ENCODE assay signal across 10 mouse cellular contexts in the genomic region with DNA sequence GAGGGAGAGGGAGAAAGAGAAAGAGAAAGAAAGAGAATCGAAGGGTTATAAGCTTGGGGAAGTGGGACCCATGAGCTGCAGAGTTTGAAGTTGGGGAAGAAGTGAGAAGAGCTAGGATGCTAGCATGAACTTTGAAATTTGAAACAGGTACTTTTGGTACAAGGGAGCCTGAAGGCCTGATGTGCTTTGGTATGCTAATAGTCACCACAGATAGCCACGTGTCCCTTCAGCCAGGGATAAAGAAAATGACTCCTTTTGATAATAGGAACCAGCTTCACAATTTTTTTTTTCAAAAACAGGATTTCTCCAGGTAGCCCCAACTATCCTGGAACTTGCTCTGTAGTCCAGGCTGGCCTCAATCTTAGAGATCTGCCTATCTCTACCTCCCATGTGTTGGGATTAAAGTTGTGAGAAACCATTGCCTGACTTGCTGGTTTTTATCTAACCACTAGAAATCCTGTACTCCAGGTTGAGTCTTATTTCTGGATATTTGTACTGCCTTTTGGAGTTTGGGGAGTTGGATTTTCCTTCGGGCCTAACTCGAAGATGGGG. TPM values are rescaled to one million over a fixed set of nuclear protein-coding genes. Genes with fewer than 3 reads are reported as not detected.
DNase-seq lines count a peak whose midpoint lies in the region; ATAC-seq and TF ChIP-seq lines count a peak whose summit lies in the region.
"Had no signal": no experiment of that assay in that cellular context is flagged by ENCODE, and none has a peak within 500 bp of the region (broad histone marks: within the 10 kb centered on the region; RNA-seq: fewer than 3 reads in every experiment).

No protein-coding gene starts in this region.

- ATAC-seq in liver, embryonic 14.5 days (ENCODE audit: insufficient read depth) = no peak
- no peak for ATAC-seq in cerebellum, adult (ENCODE audit: insufficient number of reproducible peaks, low FRiP score, low TSS enrichment)

- no peaks in the 10 kb centered on the region; the same call in 1 of the 2 replicates for H3K36me3 ChIP-seq in testis, adult 2 months (ENCODE audit: control insufficient read depth, insufficient read depth, low read length)
- H3K36me3 ChIP-seq in liver, embryonic 14.5 days (replicated peaks; ENCODE audit: control insufficient read depth, insufficient read depth, low read depth) = peaks cover 4% of the 10 kb centered on the region

- TF ChIP-seq EP300 in liver, embryonic 14.5 days (IDR thresholded peaks at IDR 0.05; ENCODE audit: low read depth) = no peak

- no peak for DNase-seq in gastrocnemius, adult 2 months
- DNase-seq in gastrocnemius, postnatal 10 days = no peak
- no peak for DNase-seq in testis, postnatal 14 days (ENCODE audit: low spot score)
- DNase-seq in liver, embryonic 14.5 days (ENCODE audit: low read depth in 3 of 3, low spot score in 3 of 3) = peak in 1 of 3 experiments; percentile 24
- DNase-seq in cerebellum, adult 2 months = no peak
- DNase-seq in adrenal gland, adult 2 months = no peak
- DNase-seq: B cell, adult 2 months; cerebellum, postnatal 25 days had no signal

- TF ChIP-seq POLR2A in testis, adult 2 months (IDR thresholded peaks at IDR 0.05; ENCODE audit: control insufficient read depth, low read depth, low read length) = no peak
- TF ChIP-seq POLR2A in cerebellum, adult 2 months (IDR thresholded peaks at IDR 0.05; ENCODE audit: borderline replicate concordance, insufficient read depth, low read length) = no peak

- H3K4me2 ChIP-seq in liver, embryonic 14.5 days (ENCODE audit: low read depth) = peak overlapping the region; percentile 88

- H3K27ac ChIP-seq in gastrocnemius, adult 2 months = peak overlapping the region; percentile 96
- H3K27ac ChIP-seq in testis, adult 2 months (ENCODE audit: control insufficient read depth, insufficient read depth, low read depth, low read length) = no peak overlapping the region
- peak overlapping the region; percentile 70 for H3K27ac ChIP-seq in liver, embryonic 14.5 days
- H3K27ac ChIP-seq in cerebellum, adult 2 months (ENCODE audit: insufficient read depth, low read length) = no peak overlapping the region; the same call in 1 of the 2 replicates

- H3K9ac ChIP-seq in liver, embryonic 14.5 days (replicated peaks) = peak overlapping the region; percentile 59

- 39% methylated on average over 4 of the region's 4 CpGs for WGBS in liver, embryonic 14.5 days (ENCODE audit: insufficient replicate concordance)
- WGBS in cerebellum, adult 2 months = 78% methylated on average over 4 of the region's 4 CpGs

- intact Hi-C loops in gastrocnemius, adult 2 months (cut with DNase I) = no loop called here

- H3K4me1 ChIP-seq in testis, adult 2 months (ENCODE audit: control insufficient read depth, insufficient read depth, low read length) = peaks cover 16% of the 10 kb centered on the region
- H3K4me1 ChIP-seq in liver, embryonic 14.5 days (replicated peaks; ENCODE audit: control insufficient read depth in 2 of 2, insufficient read depth in 2 of 2, low read length in 1 of 2) = peaks cover 25 to 34% of the 10 kb centered on the region in 2 experiments
- no peaks in the 10 kb centered on the region; the same call in 1 of the 2 replicates for H3K4me1 ChIP-seq in cerebellum, adult 2 months (ENCODE audit: control insufficient read depth, insufficient read depth, low read length)

- no peaks in the 10 kb centered on the region for H3K9me3 ChIP-seq in liver, embryonic 14.5 days (ENCODE audit: control insufficient read depth, low read length)

- TF ChIP-seq CTCF in gastrocnemius, adult 2 months (IDR thresholded peaks at IDR 0.05) = no peak
- TF ChIP-seq CTCF in testis, adult 2 months (IDR thresholded peaks at IDR 0.05; ENCODE audit: control insufficient read depth, insufficient read depth, insufficient replicate concordance, low read depth, low read length) = no peak
- TF ChIP-seq CTCF in liver, embryonic 14.5 days (IDR thresholded peaks at IDR 0.05; ENCODE audit: low read depth) = no peak
- no peak for TF ChIP-seq CTCF in cerebellum, adult 2 months (IDR thresholded peaks at IDR 0.05; ENCODE audit: borderline replicate concordance, insufficient read depth, low read depth, low read length)

- peak overlapping the region; percentile 74 for H3K4me3 ChIP-seq in gastrocnemius, adult 2 months
- H3K4me3 ChIP-seq in testis, adult 2 months (ENCODE audit: control insufficient read depth, low read depth, low read length) = peak overlapping the region; percentile 96; the same call in 1 of the 2 replicates
- peak overlapping the region; percentile 84 to 92; a peak in 3 of 4 replicates for H3K4me3 ChIP-seq in liver, embryonic 14.5 days (ENCODE audit: insufficient read depth in 1 of 2, low read depth in 2 of 2, low read length in 2 of 2)
- H3K4me3 ChIP-seq in cerebellum, adult 2 months (replicated peaks; ENCODE audit: insufficient read depth, low read depth, low read length) = no peak overlapping the region

- H3K27me3 ChIP-seq in testis, adult 2 months (ENCODE audit: control insufficient read depth, insufficient read depth, low read length) = no peaks in the 10 kb centered on the region
- no peaks in the 10 kb centered on the region for H3K27me3 ChIP-seq in liver, embryonic 14.5 days (ENCODE audit: control insufficient read depth, insufficient read depth, low read length)
- no peaks in the 10 kb centered on the region for H3K27me3 ChIP-seq in cerebellum, adult 2 months (ENCODE audit: control insufficient read depth, insufficient read depth, low read length)

RNA-seq across cellular contexts. Expression of a gene that starts 3.1 kb away (rescaled TPM):
- 10 to 100 TPM; 12.1 to 13.6 TPM for total RNA-seq in gastrocnemius, adult 2 months (2021)
- total RNA-seq in gastrocnemius, postnatal 10 days (2021) = 10 to 100 TPM; 16.3 to 23.3 TPM
- polyA plus RNA-seq in testis, adult 2 months (2012; rRNA removed) = 17.2 and 17.4 TPM in 2 replicates
- polyA plus RNA-seq in liver, embryonic 14.5 days (2012; rRNA removed) = 9.7 and 10.4 TPM in 2 replicates
- polyA plus RNA-seq in liver, embryonic 14.5 days (2014; fragmentation: Nextera tagmentation; extraction: Ambion mirVana) = 5.1 and 5.2 TPM in 2 replicates
- polyA plus RNA-seq in cerebellum, adult 2 months (2012; rRNA removed) = 85.9 and 86.1 TPM in 2 replicates
- total RNA-seq in adrenal gland, adult 2 months (2021) = 10 to 100 TPM; 27.3 to 35.5 TPM
- 58.0 and 60.3 TPM in 2 replicates for polyA plus RNA-seq in adrenal gland, adult 2 months (2012; rRNA removed)

RNA-seq across cellular contexts. Expression of a gene that starts 36.5 kb away (rescaled TPM):
- total RNA-seq in gastrocnemius, adult 2 months (2021) = 1 to 10 TPM; 2.6 to 3.7 TPM
- total RNA-seq in gastrocnemius, postnatal 10 days (2021) = 1 to 10 TPM; 6.8 to 7.1 TPM
- polyA plus RNA-seq in testis, adult 2 months (2012; rRNA removed) = 1.8 and 2.2 TPM in 2 replicates
- 27.0 and 36.6 TPM in 2 replicates for polyA plus RNA-seq in liver, embryonic 14.5 days (2012; rRNA removed)
- polyA plus RNA-seq in liver, embryonic 14.5 days (2014; fragmentation: Nextera tagmentation; extraction: Ambion mirVana) = 45.2 and 48.2 TPM in 2 replicates
- polyA plus RNA-seq in cerebellum, adult 2 months (2012; rRNA removed) = 33.0 and 36.9 TPM in 2 replicates
- total RNA-seq in adrenal gland, adult 2 months (2021) = 1 to 10 TPM; 2.9 to 5.2 TPM
- polyA plus RNA-seq in adrenal gland, adult 2 months (2012; rRNA removed) = 2.4 and 2.5 TPM in 2 replicates

RNA-seq across cellular contexts. Expression of a gene that starts 42.9 kb away (rescaled TPM):
- 100 to 1,000 TPM in 1 of 2 experiments, 10 to 100 TPM in 1; 86.4 to 110 TPM for total RNA-seq in gastrocnemius, adult 2 months (2021)
- total RNA-seq in gastrocnemius, postnatal 10 days (2021) = 10 to 100 TPM; 71.4 to 87.2 TPM
- polyA plus RNA-seq in testis, adult 2 months (2012; rRNA removed) = 26.7 and 28.0 TPM in 2 replicates
- 13.6 and 18.8 TPM in 2 replicates for polyA plus RNA-seq in liver, embryonic 14.5 days (2012; rRNA removed)
- polyA plus RNA-seq in liver, embryonic 14.5 days (2014; fragmentation: Nextera tagmentation; extraction: Ambion mirVana) = 34.1 and 37.3 TPM in 2 replicates
- 60.6 and 64.0 TPM in 2 replicates for polyA plus RNA-seq in cerebellum, adult 2 months (2012; rRNA removed)
- total RNA-seq in adrenal gland, adult 2 months (2021) = 100 to 1,000 TPM; 122 to 148 TPM
- 33.2 and 37.5 TPM in 2 replicates for polyA plus RNA-seq in adrenal gland, adult 2 months (2012; rRNA removed)

RNA-seq across cellular contexts. Expression of a gene that starts 43.0 kb away (rescaled TPM):
- 1 to 10 TPM; 4.8 to 6.0 TPM for total RNA-seq in gastrocnemius, adult 2 months (2021)
- total RNA-seq in gastrocnemius, postnatal 10 days (2021) = 10 to 100 TPM in 1 of 2 experiments, 1 to 10 TPM in 1; 9.7 to 13.0 TPM
- 13.5 and 15.9 TPM in 2 replicates for polyA plus RNA-seq in testis, adult 2 months (2012; rRNA removed)
- 2.5 and 2.9 TPM in 2 replicates for polyA plus RNA-seq in liver, embryonic 14.5 days (2012; rRNA removed)
- polyA plus RNA-seq in liver, embryonic 14.5 days (2014; fragmentation: Nextera tagmentation; extraction: Ambion mirVana) = 1.2 TPM in 2 replicates
- polyA plus RNA-seq in cerebellum, adult 2 months (2012; rRNA removed) = 6.4 and 6.5 TPM in 2 replicates
- total RNA-seq in adrenal gland, adult 2 months (2021) = 10 to 100 TPM in 1 of 2 experiments, 1 to 10 TPM in 1; 8.4 to 15.4 TPM
- polyA plus RNA-seq in adrenal gland, adult 2 months (2012; rRNA removed) = 28.1 and 30.9 TPM in 2 replicates

RNA-seq across cellular contexts. Expression of a gene that starts 43.5 kb away (rescaled TPM):
- 10 to 100 TPM; 35.4 to 43.6 TPM for total RNA-seq in gastrocnemius, adult 2 months (2021)
- 10 to 100 TPM; 45.1 to 51.1 TPM for total RNA-seq in gastrocnemius, postnatal 10 days (2021)
- polyA plus RNA-seq in testis, adult 2 months (2012; rRNA removed) = 538 and 552 TPM in 2 replicates
- 13.9 and 20.8 TPM in 2 replicates for polyA plus RNA-seq in liver, embryonic 14.5 days (2012; rRNA removed)
- 36.5 and 37.4 TPM in 2 replicates for polyA plus RNA-seq in liver, embryonic 14.5 days (2014; fragmentation: Nextera tagmentation; extraction: Ambion mirVana)
- 127 and 135 TPM in 2 replicates for polyA plus RNA-seq in cerebellum, adult 2 months (2012; rRNA removed)
- total RNA-seq in adrenal gland, adult 2 months (2021) = 10 to 100 TPM; 87.1 to 92.8 TPM
- polyA plus RNA-seq in adrenal gland, adult 2 months (2012; rRNA removed) = 21.3 and 30.2 TPM in 2 replicates

Comparison
In these comparisons a context has a peak if more than half of its experiments do, and no peak if none do; other contexts are left out.
1. H3K27ac ChIP-seq: peak in gastrocnemius, adult 2 months (single experiment) and liver, embryonic 14.5 days (single experiment); none in testis, adult 2 months (single experiment) and cerebellum, adult 2 months (single experiment).